Mouse (Mus musculus): ENCODE measurements around the gene Myh9. TPM values are rescaled to one million over a fixed set of nuclear protein-coding genes. Genes with fewer than 3 reads are reported as not detected.
"Not testable (repeated sequence)": the region's sequence is repeated elsewhere in the genome, so short reads cannot be mapped to it uniquely, and the experiment has no call there.

The Myh9 gene
- polyA plus RNA-seq, 1 experiment: 1,641 TPM

DNA sequence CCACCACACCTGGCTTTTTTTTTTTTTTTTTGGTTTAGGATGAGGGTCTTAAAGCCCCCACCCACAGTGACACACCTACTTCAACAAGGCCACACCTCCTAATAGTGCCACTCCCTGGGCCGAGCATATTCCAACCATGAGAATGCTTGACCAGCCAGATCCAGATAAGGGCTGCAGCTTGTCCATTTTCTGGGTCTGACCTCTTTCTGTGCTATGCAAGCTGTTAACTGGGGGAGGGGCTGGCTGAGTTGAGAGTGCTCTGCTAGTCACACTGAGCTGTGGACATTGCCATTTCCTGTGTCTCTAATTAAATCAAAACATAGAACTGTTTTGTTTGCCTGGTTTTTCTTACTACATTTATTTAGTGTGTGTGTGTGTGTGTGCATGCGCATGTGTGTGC is 31.6 kb upstream of the Myh9 start:
- Histone ChIP-seq H3K4me1 (peaks cover 76% of the 10 kb centered on the region), H3K9me3 (no peaks in the 10 kb centered on the region), H3K36me3 (replicated peaks; ENCODE audit: low read length) (no peaks in the 10 kb centered on the region), H3K27me3 (replicated peaks) (no peaks in the 10 kb centered on the region), H3K4me3 (replicated peaks) (peak overlapping the region; percentile 51)
- no peak for TF ChIP-seq FLI1 (IDR thresholded peaks at IDR 0.05; ENCODE audit: low read length)
- no peak for TF ChIP-seq GATA1 (IDR thresholded peaks at IDR 0.05; ENCODE audit: borderline replicate concordance, low read length)

GRCm38 (mm10) chr15:77872996-77873395 is 31.0 kb upstream of the Myh9 start:
- Histone ChIP-seq H3K27me3 (replicated peaks) (no peaks in the 10 kb centered on the region), H3K36me3 (replicated peaks; ENCODE audit: low read length) (peaks cover under 1% of the 10 kb centered on the region), H3K4me1 (peaks cover 76% of the 10 kb centered on the region), H3K9me3 (no peaks in the 10 kb centered on the region), H3K4me3 (replicated peaks) (no peak overlapping the region)
- TF ChIP-seq GATA1 (IDR thresholded peaks at IDR 0.05; ENCODE audit: borderline replicate concordance, low read length): no peak
- TF ChIP-seq FLI1 (IDR thresholded peaks at IDR 0.05; ENCODE audit: low read length): no peak

GRCm38 (mm10) chr15:77868340-77868739 is 26.4 kb upstream of the Myh9 start:
- no peaks in the 10 kb centered on the region for H3K27me3 ChIP-seq (replicated peaks)
- H3K4me3 ChIP-seq (replicated peaks): no peak overlapping the region
- peaks cover 68% of the 10 kb centered on the region for H3K4me1 ChIP-seq
- TF ChIP-seq GATA1 (IDR thresholded peaks at IDR 0.05; ENCODE audit: borderline replicate concordance, low read length): no peak
- no peak for TF ChIP-seq FLI1 (IDR thresholded peaks at IDR 0.05; ENCODE audit: low read length)
- peaks cover 3% of the 10 kb centered on the region for H3K36me3 ChIP-seq (replicated peaks; ENCODE audit: low read length)
- no peaks in the 10 kb centered on the region for H3K9me3 ChIP-seq

DNA sequence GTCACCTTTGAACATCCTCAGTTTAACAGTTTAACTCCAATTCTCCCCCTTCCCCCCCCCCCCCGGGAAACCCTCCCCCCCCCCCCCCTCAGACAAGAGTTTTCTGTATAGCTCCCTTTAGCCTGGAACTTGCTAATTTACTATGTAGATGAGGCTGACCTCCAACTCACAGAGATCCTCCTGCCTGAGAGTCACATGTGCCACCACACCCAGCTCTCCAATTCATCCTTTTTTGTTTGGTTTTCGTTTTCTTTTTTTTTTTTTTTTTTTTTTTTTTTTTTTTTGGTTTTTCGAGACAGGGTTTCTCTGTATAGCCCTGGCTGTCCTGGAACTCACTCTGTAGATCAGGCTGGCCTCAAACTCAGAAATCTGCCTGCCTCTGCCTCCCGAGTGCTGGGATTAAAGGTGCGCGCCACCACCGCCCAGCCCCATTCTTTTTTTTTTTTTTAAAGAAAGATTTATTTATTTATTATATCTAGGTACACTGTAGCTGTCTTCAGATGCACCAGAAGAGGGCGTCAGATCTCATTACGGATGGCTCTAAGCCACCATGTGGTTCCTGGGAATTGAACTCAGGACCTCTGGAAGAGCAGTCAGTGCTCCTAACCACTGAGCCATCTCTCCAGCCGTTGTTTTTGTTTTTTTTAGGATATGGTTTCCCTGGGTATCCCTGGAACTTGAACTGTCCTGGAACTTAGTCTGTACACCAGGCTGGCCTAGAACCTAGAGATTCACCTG is 25.4 kb upstream of the Myh9 start:
- Histone ChIP-seq H3K4me1 (peaks cover 68% of the 10 kb centered on the region), H3K4me3 (replicated peaks) (peak overlapping the region; percentile 76)
- H3K36me3 ChIP-seq (replicated peaks; ENCODE audit: low read length); H3K27me3 ChIP-seq (replicated peaks); H3K9me3 ChIP-seq: not testable (repeated sequence)

GRCm38 (mm10) chr15:77866583-77867220 is 24.7 kb upstream of the Myh9 start:
- H3K27me3 ChIP-seq (replicated peaks): no peaks in the 10 kb centered on the region
- H3K36me3 ChIP-seq (replicated peaks; ENCODE audit: low read length): peaks cover 6% of the 10 kb centered on the region
- H3K4me3 ChIP-seq (replicated peaks): peak overlapping the region; percentile 76
- no peaks in the 10 kb centered on the region for H3K9me3 ChIP-seq
- no peak for TF ChIP-seq FLI1 (IDR thresholded peaks at IDR 0.05; ENCODE audit: low read length)
- no peak for TF ChIP-seq GATA1 (IDR thresholded peaks at IDR 0.05; ENCODE audit: borderline replicate concordance, low read length)
- peaks cover 61% of the 10 kb centered on the region for H3K4me1 ChIP-seq

- Histone ChIP-seq H3K4me1 (peaks cover 63% of the 10 kb centered on the region), H3K4me3 (replicated peaks) (no peak overlapping the region)
Measured at GRCm38 (mm10) chr15:77864063-77864758, 22.2 kb upstream of the Myh9 start.

DNA sequence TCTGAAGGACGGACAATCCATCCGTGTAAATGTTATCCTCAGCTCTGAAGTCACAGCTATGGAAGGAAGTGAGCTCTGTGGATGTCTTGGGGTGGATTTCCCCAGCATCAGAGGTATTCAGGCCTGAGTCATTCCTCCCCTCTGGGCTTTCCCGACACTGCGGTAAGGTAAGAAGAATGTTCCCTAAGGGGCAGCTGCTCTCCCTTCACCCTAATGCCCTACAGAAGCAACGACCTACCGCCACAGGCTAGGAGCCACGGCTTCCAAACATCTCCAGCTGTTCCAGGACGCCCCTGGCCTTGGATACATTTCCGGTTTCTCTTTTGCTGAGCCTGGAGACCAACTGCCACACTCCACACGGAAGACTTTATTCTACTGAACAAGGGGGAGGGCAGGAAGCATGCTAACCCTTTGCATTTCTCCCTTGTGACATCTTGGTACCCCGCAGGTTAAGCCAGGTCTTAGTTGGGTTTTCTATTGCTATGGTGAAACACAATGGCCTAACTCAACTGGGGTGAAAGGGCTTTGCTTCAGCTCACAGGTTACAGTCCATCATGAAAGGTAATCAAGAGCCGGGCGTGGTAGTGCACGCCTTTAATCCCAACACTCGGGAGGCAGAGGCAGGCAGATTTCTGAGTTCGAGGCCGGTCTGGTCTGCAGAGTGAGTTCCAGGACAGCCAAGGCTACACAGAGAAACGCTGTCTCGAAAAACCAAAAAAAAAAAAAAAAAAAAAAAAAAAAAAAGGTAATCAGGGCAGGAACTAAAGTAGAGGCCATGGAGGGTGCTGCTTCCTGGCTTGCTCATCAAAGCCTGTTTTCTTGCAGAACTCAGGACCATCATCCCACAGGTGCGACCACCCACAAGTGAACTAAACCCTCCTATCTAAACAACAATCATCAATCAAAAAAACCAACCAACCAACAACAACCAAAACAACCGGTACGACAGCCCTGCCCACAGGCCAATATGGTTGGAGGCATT is 21.3 kb upstream of the Myh9 start:
- Histone ChIP-seq H3K36me3 (replicated peaks; ENCODE audit: low read length) (peaks cover 21% of the 10 kb centered on the region), H3K4me3 (replicated peaks) (no peak overlapping the region), H3K4me1 (peaks cover 58% of the 10 kb centered on the region), H3K9me3 (peaks cover 15% of the 10 kb centered on the region), H3K27me3 (replicated peaks) (no peaks in the 10 kb centered on the region)
- TF ChIP-seq FLI1 (IDR thresholded peaks at IDR 0.05; ENCODE audit: low read length) (no peak), GATA1 (IDR thresholded peaks at IDR 0.05; ENCODE audit: borderline replicate concordance, low read length) (no peak)

More at GRCm38 (mm10) chr15:77864063-77864758, 22.2 kb upstream of the Myh9 start:
- TF ChIP-seq FLI1 (IDR thresholded peaks at IDR 0.05; ENCODE audit: low read length) (no peak), GATA1 (IDR thresholded peaks at IDR 0.05; ENCODE audit: borderline replicate concordance, low read length) (no peak)
- H3K36me3 ChIP-seq (replicated peaks; ENCODE audit: low read length): peaks cover 13% of the 10 kb centered on the region
- H3K27me3 ChIP-seq (replicated peaks): no peaks in the 10 kb centered on the region
- H3K9me3 ChIP-seq: peaks cover 7% of the 10 kb centered on the region

GRCm38 (mm10) chr15:77860081-77860665 is 18.2 kb upstream of the Myh9 start:
- Histone ChIP-seq H3K9me3 (peaks cover 24% of the 10 kb centered on the region), H3K36me3 (replicated peaks; ENCODE audit: low read length) (peaks cover 29% of the 10 kb centered on the region), H3K27me3 (replicated peaks) (no peaks in the 10 kb centered on the region), H3K4me3 (replicated peaks) (no peak overlapping the region), H3K4me1 (peaks cover 61% of the 10 kb centered on the region)
- no peak for TF ChIP-seq GATA1 (IDR thresholded peaks at IDR 0.05; ENCODE audit: borderline replicate concordance, low read length)
- no peak for TF ChIP-seq FLI1 (IDR thresholded peaks at IDR 0.05; ENCODE audit: low read length)

GRCm38 (mm10) chr15:77857662-77858156 is 15.7 kb upstream of the Myh9 start:
- H3K4me3 ChIP-seq (replicated peaks): peak overlapping the region; percentile 14

More at GRCm38 (mm10) chr15:77857662-77858156, 15.7 kb upstream of the Myh9 start:
- H3K9me3 ChIP-seq: peaks cover 24% of the 10 kb centered on the region
- peaks cover 32% of the 10 kb centered on the region for H3K36me3 ChIP-seq (replicated peaks; ENCODE audit: low read length)
- TF ChIP-seq FLI1 (IDR thresholded peaks at IDR 0.05; ENCODE audit: low read length) (no peak), GATA1 (IDR thresholded peaks at IDR 0.05; ENCODE audit: borderline replicate concordance, low read length) (no peak)
- peaks cover 67% of the 10 kb centered on the region for H3K4me1 ChIP-seq
- H3K27me3 ChIP-seq (replicated peaks): no peaks in the 10 kb centered on the region

All from megakaryocyte, embryonic 14.5 days (primary cell).